Mouse (Mus musculus): ENCODE measurements at regions not wholly inside any gene's neighbourhood (a gene's known extent, or its start where the extent isn't known, plus 50 kb on each side); places are given as distances from the start of the nearest gene placed in this dataset.

GRCm38 (mm10) chr2:57185151-57185550, 52.3 kb upstream of the Gpd2 start:
- in situ Hi-C loops (cut with MboI): loop anchor here (10.0 kb wide), 1 partner anchor 50 kb away; the partner anchor contains the start of gene Gpd2

- in situ Hi-C loops (cut with MboI): loop anchor here (10.0 kb wide), 1 partner anchor 52 kb away; the partner anchor contains the start of gene Gpd2
Observed at GRCm38 (mm10) chr2:57183108-57183507, 54.3 kb upstream of the Gpd2 start.

GRCm38 (mm10) chr2:57181692-57182541, 55.5 kb upstream of the Gpd2 start:
- in situ Hi-C loops (cut with MboI): loop anchor here (10.0 kb wide), 1 partner anchor 53 kb away; the partner anchor contains the start of gene Gpd2

GRCm38 (mm10) chr2:57181350-57181691, 56.1 kb upstream of the Gpd2 start:
- in situ Hi-C loops (cut with MboI): loop anchor here (10.0 kb wide), 1 partner anchor 53 kb away; the partner anchor contains the start of gene Gpd2

GRCm38 (mm10) chr2:57178056-57178455, 54.3 kb upstream of the Nr4a2 start:
- in situ Hi-C loops (cut with MboI): no loop called here

- in situ Hi-C loops (cut with MboI): no loop called here
Observed at GRCm38 (mm10) chr2:57176547-57176946, 52.7 kb upstream of the Nr4a2 start.

GRCm38 (mm10) chr2:57175219-57175618, 51.4 kb upstream of the Nr4a2 start:
- in situ Hi-C loops (cut with MboI): no loop called here

All from mature B cell (primary cell).